Mouse (Mus musculus) spleen, adult 2 months (tissue): ENCODE measurements around the gene Sntg2. TPM values are rescaled to one million over a fixed set of nuclear protein-coding genes. Genes with fewer than 3 reads are reported as not detected.

Experiments
- DNase-seq, 2 experiments: peaks; one replicate each; pipeline versions ENCODE4 v3.0.0 to v3.0.0-alpha.2; 2012 to 2021; ENCODE audit warnings: low spot score in 2 of 2, low read depth in 1 of 2
- H3K27ac ChIP-seq: fragments of 200-500 bp; 2 replicates; pipeline ENCODE4 v1.5.1; 2012; ENCODE audit warnings: low read length, inconsistent platforms; ENCODE audit not compliant: insufficient read depth
- H3K27me3 ChIP-seq: fragments of 200-500 bp; 2 replicates; pipeline ENCODE4 v1.6.1; 2012; ENCODE audit warnings: mild to moderate bottlenecking, moderate library complexity, low read length, inconsistent platforms; ENCODE audit not compliant: control insufficient read depth, insufficient read depth
- H3K36me3 ChIP-seq: fragments of 200-500 bp; 2 replicates; pipeline ENCODE4 v1.6.1; 2012; ENCODE audit warnings: mild to moderate bottlenecking, low read length, inconsistent platforms; ENCODE audit not compliant: control insufficient read depth, insufficient read depth
- H3K4me1 ChIP-seq: fragments of 200-500 bp; 2 replicates; pipeline ENCODE4 v1.6.1; 2011; ENCODE audit warnings: inconsistent platforms; ENCODE audit not compliant: control insufficient read depth, insufficient read depth, insufficient read length
- H3K4me3 ChIP-seq: fragments of 200-500 bp; 2 replicates; pipeline ENCODE4 v1.5.1; 2011; ENCODE audit warnings: mild to moderate bottlenecking, inconsistent platforms; ENCODE audit not compliant: insufficient read depth, insufficient read length; ENCODE audit errors: extremely low read depth
- CTCF ChIP-seq: fragments of 200-500 bp; IDR thresholded peaks from 2 replicates; pipeline ENCODE4 v1.5.1; 2011; ENCODE audit warnings: mild to moderate bottlenecking, inconsistent platforms; ENCODE audit not compliant: insufficient read depth, insufficient read length, insufficient replicate concordance; ENCODE audit errors: extremely low read depth
- POLR2A ChIP-seq: fragments of 200-500 bp; IDR thresholded peaks from 2 replicates; pipeline ENCODE4 v1.6.1; 2011; ENCODE audit warnings: low read depth, low read length, inconsistent platforms
- WGBS: fragments of 180-500 bp; shearing (Covaris S2); methylation state at CpG from one replicate; pipeline ENCODE4 v1.1.7; 2018; 5-methylcytosine and 5-hydroxymethylcytosine counted together
- polyA plus RNA-seq: library from polyadenylated mRNA; depleted of rRNA; stranded (reverse); fragments of >200 nt; gene quantifications from 2 replicates; pipeline ENCODE4 v1.2.3, GENCODE M21; 2012

Sntg2 gene
- polyA plus RNA-seq, 1 experiment = 0.18 TPM

- Histone ChIP-seq H3K27me3 (no peaks in the 10 kb centered on the region; the same call in 1 of the 2 replicates), H3K4me3 (no peak overlapping the region), H3K27ac (no peak overlapping the region), H3K36me3 (no peaks in the 10 kb centered on the region), H3K4me1 (no peaks in the 10 kb centered on the region)
- WGBS = 81% methylated on average over 2 of the region's 2 CpGs
- DNase-seq = no peak
- TF ChIP-seq POLR2A = no peak
- no peak for TF ChIP-seq CTCF
These were observed 138.2 kb downstream of the Sntg2 start for GRCm38 (mm10) chr12:30234940-30235339.

GRCm38 (mm10) chr12:30228004-30228403, 145.2 kb downstream of the Sntg2 start:
- H3K36me3 ChIP-seq = no peaks in the 10 kb centered on the region
- H3K4me3 ChIP-seq = no peak overlapping the region
- WGBS = 96% methylated on average over 4 of the region's 4 CpGs
- no peaks in the 10 kb centered on the region for H3K27me3 ChIP-seq
- no peak for TF ChIP-seq POLR2A
- no peak for TF ChIP-seq CTCF
- no peak for DNase-seq
- H3K27ac ChIP-seq = no peak overlapping the region
- no peaks in the 10 kb centered on the region for H3K4me1 ChIP-seq

GRCm38 (mm10) chr12:30226247-30226646, 146.9 kb downstream of the Sntg2 start:
- Histone ChIP-seq H3K4me3 (no peak overlapping the region), H3K4me1 (no peaks in the 10 kb centered on the region), H3K27ac (no peak overlapping the region), H3K27me3 (no peaks in the 10 kb centered on the region), H3K36me3 (no peaks in the 10 kb centered on the region)
- DNase-seq = no peak
- TF ChIP-seq CTCF = no peak
- no peak for TF ChIP-seq POLR2A
- WGBS = 88% methylated on average over 5 of the region's 5 CpGs

GRCm38 (mm10) chr12:30216762-30217441, 156.3 kb downstream of the Sntg2 start:
- 88% methylated on average over 6 of the region's 6 CpGs for WGBS
- Histone ChIP-seq H3K27ac (no peak overlapping the region), H3K27me3 (no peaks in the 10 kb centered on the region), H3K36me3 (no peaks in the 10 kb centered on the region), H3K4me1 (no peaks in the 10 kb centered on the region), H3K4me3 (no peak overlapping the region)
- TF ChIP-seq POLR2A = no peak
- no peak for TF ChIP-seq CTCF
- DNase-seq = no peak

GRCm38 (mm10) chr12:30214761-30215160, 158.4 kb downstream of the Sntg2 start:
- H3K4me3 ChIP-seq = no peak overlapping the region
- DNase-seq = no peak
- H3K4me1 ChIP-seq = no peaks in the 10 kb centered on the region
- TF ChIP-seq CTCF (no peak), POLR2A (no peak)
- WGBS = 86% methylated on average over 2 of the region's 2 CpGs
- no peak overlapping the region for H3K27ac ChIP-seq
- no peaks in the 10 kb centered on the region for H3K36me3 ChIP-seq
- H3K27me3 ChIP-seq = no peaks in the 10 kb centered on the region

GRCm38 (mm10) chr12:30210388-30210787, 162.8 kb downstream of the Sntg2 start:
- Histone ChIP-seq H3K4me1 (no peaks in the 10 kb centered on the region), H3K27ac (no peak overlapping the region), H3K36me3 (no peaks in the 10 kb centered on the region), H3K27me3 (no peaks in the 10 kb centered on the region), H3K4me3 (no peak overlapping the region)
- no peak for DNase-seq
- no peak for TF ChIP-seq POLR2A
- TF ChIP-seq CTCF = no peak
- WGBS = 86% methylated on average over 2 of the region's 2 CpGs

GRCm38 (mm10) chr12:30208527-30208926, 164.6 kb downstream of the Sntg2 start:
- no peak overlapping the region for H3K4me3 ChIP-seq
- no peak for DNase-seq
- H3K4me1 ChIP-seq = no peaks in the 10 kb centered on the region
- WGBS = 82% methylated on average over 2 of the region's 2 CpGs
- H3K27me3 ChIP-seq = no peaks in the 10 kb centered on the region
- H3K36me3 ChIP-seq = no peaks in the 10 kb centered on the region
- TF ChIP-seq POLR2A = no peak
- no peak overlapping the region for H3K27ac ChIP-seq
